Mouse (Mus musculus) hindbrain, embryonic 15.5 days (tissue): ENCODE results near the gene Hist1h2ak. TPM values are rescaled to one million over a fixed set of nuclear protein-coding genes. Genes with fewer than 3 reads are reported as not detected.

Experiments
- ATAC-seq: fragments of 200-750 bp; cut with Nextera tagmentation; 2 replicates; pipeline ENCODE4 v1.8.0; 2017; ENCODE audit warnings: low read depth, moderate number of reproducible peaks, moderate TSS enrichment; ENCODE audit not compliant: low FRiP score
- H3K27ac ChIP-seq: fragments of 300-500 bp; sonication (generic); replicated peaks from 2 replicates; pipeline ENCODE4 v1.5.1; 2015; ENCODE audit warnings: mild to moderate bottlenecking, inconsistent platforms
- H3K27me3 ChIP-seq: fragments of 300-500 bp; sonication (generic); 2 replicates; pipeline ENCODE4 v1.6.1; 2015; ENCODE audit warnings: control low read depth, inconsistent platforms
- H3K36me3 ChIP-seq: fragments of 300-500 bp; sonication (generic); 2 replicates; pipeline ENCODE4 v1.6.1; 2015; ENCODE audit warnings: control low read depth, inconsistent platforms
- H3K4me1 ChIP-seq: fragments of 300-500 bp; sonication (generic); replicated peaks from 2 replicates; pipeline ENCODE4 v1.6.1; 2015; ENCODE audit warnings: control low read depth, inconsistent platforms
- H3K4me2 ChIP-seq: fragments of 300-500 bp; sonication (generic); 2 replicates; pipeline ENCODE4 v1.6.1; 2015; ENCODE audit warnings: moderate library complexity, mild to moderate bottlenecking, inconsistent platforms
- H3K4me3 ChIP-seq: fragments of 300-500 bp; sonication (generic); 2 replicates; pipeline ENCODE4 v1.5.1; 2015; ENCODE audit warnings: mild to moderate bottlenecking, inconsistent platforms
- H3K9ac ChIP-seq: fragments of 300-500 bp; sonication (generic); 2 replicates; pipeline ENCODE4 v1.6.1; 2015; ENCODE audit warnings: inconsistent platforms
- H3K9me3 ChIP-seq: fragments of 300-500 bp; sonication (generic); 2 replicates; pipeline ENCODE4 v1.6.1; 2016; ENCODE audit warnings: control low read depth, inconsistent platforms
- WGBS: fragments of 180-500 bp; shearing (Covaris S2); methylation state at CpG from one replicate; pipeline ENCODE4 v1.1.7; 2015; 5-methylcytosine and 5-hydroxymethylcytosine counted together
- microRNA-seq: library from miRNA; unstranded; fragments of <30 nt; microRNA quantifications from one replicate; pipeline ENCODE4, GENCODE M21; 2016
- polyA plus RNA-seq: library from polyadenylated mRNA; unstranded; fragments of >200 nt; fragmentation: Nextera tagmentation; extraction: Ambion mirVana; gene quantifications from 2 replicates; pipeline ENCODE4 v1.2.1, GENCODE M21; 2015

The Hist1h2ak gene
- polyA plus RNA-seq, 1 experiment from 2014 or later, result 5.3 TPM

GRCm38 (mm10) chr13:21715131-21715863, 38.3 kb downstream of the Hist1h2ak start:
- under 1% methylated on average over 22 of the region's 22 CpGs for WGBS
- H3K27me3 ChIP-seq, result no peaks in the 10 kb centered on the region
- no peaks in the 10 kb centered on the region for H3K36me3 ChIP-seq
- H3K9ac ChIP-seq, result peak overlapping the region; percentile 42
- H3K27ac ChIP-seq, result peak overlapping the region; percentile 92
- H3K4me2 ChIP-seq, result peak overlapping the region; percentile 77
- no peak for ATAC-seq
- peaks cover 36% of the 10 kb centered on the region for H3K4me1 ChIP-seq
- peak overlapping the region; percentile 44 for H3K4me3 ChIP-seq
- no peaks in the 10 kb centered on the region for H3K9me3 ChIP-seq

GRCm38 (mm10) chr13:21714725-21715124, 38.9 kb downstream of the Hist1h2ak start:
- Histone ChIP-seq H3K9ac (peak overlapping the region; percentile 42; the same call in 1 of the 2 replicates), H3K4me3 (peak overlapping the region; percentile 44), H3K36me3 (no peaks in the 10 kb centered on the region), H3K4me1 (peaks cover 36% of the 10 kb centered on the region), H3K27ac (peak overlapping the region; percentile 92; the same call in 1 of the 2 replicates), H3K4me2 (peak overlapping the region; percentile 77), H3K9me3 (no peaks in the 10 kb centered on the region), H3K27me3 (no peaks in the 10 kb centered on the region)
- WGBS, result under 1% methylated on average over 7 of the region's 7 CpGs
- ATAC-seq, result no peak

- no peak for ATAC-seq
- Histone ChIP-seq H3K4me3 (peak overlapping the region; percentile 79), H3K4me2 (peak overlapping the region; percentile 91), H3K27me3 (no peaks in the 10 kb centered on the region), H3K4me1 (peaks cover 20% of the 10 kb centered on the region), H3K36me3 (no peaks in the 10 kb centered on the region), H3K9me3 (no peaks in the 10 kb centered on the region), H3K27ac (no peak overlapping the region), H3K9ac (peak overlapping the region; percentile 51; the same call in 1 of the 2 replicates)
- WGBS, result 33% methylated on average over 4 of the region's 4 CpGs
Observed at GRCm38 (mm10) chr13:21711698-21712097, 41.9 kb downstream of the Hist1h2ak start.

GRCm38 (mm10) chr13:21710821-21711525, 42.7 kb downstream of the Hist1h2ak start:
- peak; percentile 87 for ATAC-seq
- Histone ChIP-seq H3K27ac (peak overlapping the region; percentile 62), H3K4me2 (peak overlapping the region; percentile 91), H3K36me3 (no peaks in the 10 kb centered on the region), H3K9ac (peak overlapping the region; percentile 51), H3K9me3 (no peaks in the 10 kb centered on the region), H3K4me3 (peak overlapping the region; percentile 79), H3K4me1 (peaks cover 19% of the 10 kb centered on the region), H3K27me3 (no peaks in the 10 kb centered on the region)
- under 1% methylated on average over 22 of the region's 22 CpGs for WGBS

- H3K27me3 ChIP-seq, result no peaks in the 10 kb centered on the region
- WGBS, result under 1% methylated on average over 32 of the region's 32 CpGs
- peak; percentile 84 for ATAC-seq
- H3K9me3 ChIP-seq, result no peaks in the 10 kb centered on the region
- H3K9ac ChIP-seq, result peak overlapping the region; percentile 68
- peak overlapping the region; percentile 90 for H3K27ac ChIP-seq
- peaks cover 14% of the 10 kb centered on the region for H3K4me1 ChIP-seq
- H3K4me2 ChIP-seq, result peak overlapping the region; percentile 91
- no peaks in the 10 kb centered on the region for H3K36me3 ChIP-seq
- H3K4me3 ChIP-seq, result peak overlapping the region; percentile 79
Observed at GRCm38 (mm10) chr13:21710031-21710711, 43.5 kb downstream of the Hist1h2ak start.

- Histone ChIP-seq H3K9ac (no peak overlapping the region), H3K27ac (no peak overlapping the region), H3K4me3 (no peak overlapping the region), H3K4me1 (peaks cover 8% of the 10 kb centered on the region), H3K27me3 (no peaks in the 10 kb centered on the region), H3K4me2 (no peak overlapping the region), H3K36me3 (no peaks in the 10 kb centered on the region), H3K9me3 (no peaks in the 10 kb centered on the region)
- WGBS, result 75% methylated on average over 4 of the region's 4 CpGs
- ATAC-seq, result no peak
Observed at GRCm38 (mm10) chr13:21706669-21707068, 47.0 kb downstream of the Hist1h2ak start.

Small RNA genes within 50 kb of the gene (microRNA-seq; reads per million reads assigned to microRNA genes)
- not detected for gene Gm44346
- gene Gm44357, result not detected
- gene Gm44367, result not detected
- gene Gm44454, result not detected

Other genes starting within 250 kb of the Hist1h2ak start
- 4.5 and 5.0 TPM in 2 replicates for gene Zkscan8, start 222.7 kb downstream of the Hist1h2ak start, polyA plus RNA-seq
- gene Olfr1366, start 211.0 kb downstream of the Hist1h2ak start, polyA plus RNA-seq, result 0.06 and 0.25 TPM in 2 replicates
- gene Olfr1535, start 193.9 kb downstream of the Hist1h2ak start, polyA plus RNA-seq, result 0.04 and 0.08 TPM in 2 replicates
- not detected in 2 replicates for gene Olfr1364, start 172.1 kb downstream of the Hist1h2ak start, polyA plus RNA-seq
- gene Olfr1362, start 139.8 kb downstream of the Hist1h2ak start, polyA plus RNA-seq, result not detected in 2 replicates
- 0.04 TPM in 1 of 2 replicates, not detected in the other for gene Olfr11, start 111.3 kb downstream of the Hist1h2ak start, polyA plus RNA-seq
- gene Olfr1361, start 90.4 kb downstream of the Hist1h2ak start, polyA plus RNA-seq, result not detected in 2 replicates
- gene Olfr1360, start 76.4 kb downstream of the Hist1h2ak start, polyA plus RNA-seq, result not detected in 2 replicates
- gene Olfr1359, start 55.7 kb downstream of the Hist1h2ak start, polyA plus RNA-seq, result not detected in 2 replicates
- not detected in 2 replicates for gene Hist1h2bl, start 37.7 kb downstream of the Hist1h2ak start, polyA plus RNA-seq
- 6.2 and 7.8 TPM in 2 replicates for gene Hist1h2ai, start 37.4 kb downstream of the Hist1h2ak start, polyA plus RNA-seq
- 2.5 and 3.5 TPM in 2 replicates for gene Hist1h3h, start 36.2 kb downstream of the Hist1h2ak start, polyA plus RNA-seq
- gene Hist1h2bm, start 31.8 kb downstream of the Hist1h2ak start, polyA plus RNA-seq, result 0.51 and 1.7 TPM in 2 replicates
- gene Hist1h4j, start 18.8 kb downstream of the Hist1h2ak start, polyA plus RNA-seq, result 0.77 TPM in 1 of 2 replicates, not detected in the other
- gene Hist1h4k, start 3.3 kb downstream of the Hist1h2ak start, polyA plus RNA-seq, result 1.5 and 2.3 TPM in 2 replicates
- 1.1 TPM in 1 of 2 replicates, not detected in the other for gene Hist1h2bn, start 296 bp upstream of the Hist1h2ak start, polyA plus RNA-seq
- gene Hist1h1b, start 26.8 kb upstream of the Hist1h2ak start, polyA plus RNA-seq, result 3.5 and 7.4 TPM in 2 replicates
- gene Hist1h3i, start 29.5 kb upstream of the Hist1h2ak start, polyA plus RNA-seq, result 28.0 and 43.0 TPM in 2 replicates
- gene Hist1h2an, start 33.4 kb upstream of the Hist1h2ak start, polyA plus RNA-seq, result 1.0 and 1.5 TPM in 2 replicates
- 0.44 and 0.58 TPM in 2 replicates for gene Hist1h2bp, start 33.6 kb upstream of the Hist1h2ak start, polyA plus RNA-seq
- gene Hist1h2bq, start 56.4 kb upstream of the Hist1h2ak start, polyA plus RNA-seq, result 4.9 and 7.3 TPM in 2 replicates
- not detected in 2 replicates for gene Hist1h2ao, start 56.6 kb upstream of the Hist1h2ak start, polyA plus RNA-seq
- not detected in 2 replicates for gene Hist1h4m, start 57.9 kb upstream of the Hist1h2ak start, polyA plus RNA-seq
- gene Hist1h4n, start 78.4 kb upstream of the Hist1h2ak start, polyA plus RNA-seq, result 4.9 and 7.7 TPM in 2 replicates
- 669 and 801 TPM in 2 replicates for gene Hist1h2ap, start 79.7 kb upstream of the Hist1h2ak start, polyA plus RNA-seq
- 4.7 and 7.1 TPM in 2 replicates for gene Hist1h2br, start 79.9 kb upstream of the Hist1h2ak start, polyA plus RNA-seq
- gene Zfp184, start 191.3 kb upstream of the Hist1h2ak start, polyA plus RNA-seq, result 11.7 and 12.3 TPM in 2 replicates
- gene Pom121l2, start 227.4 kb upstream of the Hist1h2ak start, polyA plus RNA-seq, result 0.08 TPM in 1 of 2 replicates, not detected in the other